ENCODE assay signal across 25 mouse cellular contexts in the genomic region with DNA sequence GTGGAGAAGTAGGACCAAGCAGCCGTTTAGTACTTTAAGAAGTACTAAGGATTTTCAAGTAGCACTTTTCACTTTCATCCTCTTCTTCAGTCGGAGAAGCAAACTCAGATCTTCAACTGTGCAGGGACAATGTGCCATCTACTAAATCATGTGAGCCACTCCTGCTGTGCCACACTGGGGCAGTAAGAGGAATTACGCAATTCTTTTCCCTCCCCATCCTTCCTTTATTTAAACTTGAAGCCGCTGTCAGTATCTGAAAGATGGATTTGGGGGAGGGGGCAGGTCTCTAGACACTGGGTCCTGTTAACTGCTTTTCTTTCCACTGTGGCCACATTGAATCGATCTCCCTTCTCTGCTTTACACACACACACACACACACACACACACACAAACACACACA. TPM values are rescaled to one million over a fixed set of nuclear protein-coding genes. Genes with fewer than 3 reads are reported as not detected.
A peak's percentile ranks its signal among the peaks of the same experiment; 100 is the strongest.
DNase-seq lines count a peak whose midpoint lies in the region; ATAC-seq lines count a peak whose summit lies in the region.
"Had no signal": no experiment of that assay in that cellular context is flagged by ENCODE, and none has a peak within 500 bp of the region (broad histone marks: within the 10 kb centered on the region; RNA-seq: fewer than 3 reads in every experiment).

No protein-coding gene starts in this region.

- H3K4me1 ChIP-seq in lung, embryonic 16.5 days (replicated peaks; ENCODE audit: control insufficient read depth, insufficient read depth, low read length) = peaks cover 13% of the 10 kb centered on the region
- H3K4me1 ChIP-seq: forebrain, embryonic 15.5 days; midbrain, embryonic 13.5 days had no signal

- H3K27me3 ChIP-seq in lung, embryonic 16.5 days (ENCODE audit: control insufficient read depth, insufficient read depth, low read depth, low read length) = no peaks in the 10 kb centered on the region
- H3K27me3 ChIP-seq: forebrain, embryonic 15.5 days; heart, embryonic 13.5 days; hindbrain, embryonic 13.5 days; midbrain, embryonic 13.5 days had no signal

- no peaks in the 10 kb centered on the region for H3K79me2 ChIP-seq in macrophage (ENCODE audit: inconsistent target)

- no peak overlapping the region for H3K9ac ChIP-seq in lung, embryonic 16.5 days (ENCODE audit: low read length)
- H3K9ac ChIP-seq: forebrain, embryonic 15.5 days; heart, embryonic 13.5 days; hindbrain, embryonic 13.5 days; midbrain, embryonic 13.5 days had no signal

- DNase-seq in lung, adult 18-20 months = peak; percentile 11 to 42
- DNase-seq in lung, postnatal 4 days = no peak
- DNase-seq in left cerebral cortex, adult 9 months (ENCODE audit: low spot score in 2 of 2) = no peak
- no peak for DNase-seq in adrenal gland, adult 8-10 months
- DNase-seq: adrenal gland, postnatal 10 days; cerebellum, adult 2 months; cerebellum, postnatal 36 days; gastrocnemius, postnatal 10 days; heart, adult 18-20 months; heart, postnatal 14 days; kidney, adult 11 months; kidney, postnatal 4 days; left cerebral cortex, postnatal 4 days; liver; retina, postnatal 1 day; right cerebral cortex, postnatal 25 days had no signal

- peak overlapping the region; percentile 22; the same call in 1 of the 2 replicates for H3K4me2 ChIP-seq in lung, embryonic 16.5 days (ENCODE audit: low read depth, low read length)
- H3K4me2 ChIP-seq: forebrain, embryonic 15.5 days; heart, embryonic 13.5 days; hindbrain, embryonic 13.5 days; midbrain, embryonic 13.5 days had no signal

- 16% methylated on average over 5 of the region's 5 CpGs for WGBS in lung, embryonic 16.5 days
- 19% methylated on average over 5 of the region's 5 CpGs for WGBS in macrophage (ENCODE audit: missing documents)

- H3K36me3 ChIP-seq in lung, embryonic 16.5 days (ENCODE audit: control insufficient read depth, insufficient read depth, low read length) = no peaks in the 10 kb centered on the region
- H3K36me3 ChIP-seq in macrophage (ENCODE audit: inconsistent target) = no peaks in the 10 kb centered on the region
- H3K36me3 ChIP-seq: forebrain, embryonic 15.5 days; heart, embryonic 13.5 days; hindbrain, embryonic 13.5 days; midbrain, embryonic 13.5 days had no signal

- no peak overlapping the region for H3K4me3 ChIP-seq in lung, embryonic 16.5 days (ENCODE audit: low read length)
- H3K4me3 ChIP-seq in macrophage (ENCODE audit: inconsistent target) = no peak overlapping the region
- H3K4me3 ChIP-seq: forebrain, embryonic 15.5 days; heart, embryonic 13.5 days; hindbrain, embryonic 13.5 days; midbrain, embryonic 13.5 days had no signal

- H3K27ac ChIP-seq in lung, embryonic 16.5 days (ENCODE audit: low read length) = peak overlapping the region; percentile 59
- H3K27ac ChIP-seq in macrophage = peak overlapping the region; percentile 46
- H3K27ac ChIP-seq: forebrain, embryonic 15.5 days; heart, embryonic 13.5 days; hindbrain, embryonic 13.5 days; midbrain, embryonic 13.5 days had no signal

- ATAC-seq in granulocyte monocyte progenitor cell, adult 5-6 weeks (replicated peaks; ENCODE audit: poor library complexity, severe bottlenecking) = peak; percentile 49
- ATAC-seq in lung, embryonic 16.5 days (ENCODE audit: low read depth) = peak; percentile 44
- ATAC-seq: activated CD4-positive, CD25-positive, alpha-beta regulatory T cell, adult 4 months; forebrain, embryonic 15.5 days; midbrain, embryonic 13.5 days had no signal

- no peaks in the 10 kb centered on the region for H3K9me3 ChIP-seq in lung, embryonic 16.5 days (ENCODE audit: control insufficient read depth, low read length)
- H3K9me3 ChIP-seq: forebrain, embryonic 15.5 days; heart, embryonic 13.5 days; hindbrain, embryonic 13.5 days; midbrain, embryonic 13.5 days had no signal

RNA-seq across cellular contexts. Expression of a gene that starts 27.6 kb away (rescaled TPM):
- not detected in 2 replicates for total RNA-seq in granulocyte monocyte progenitor cell, adult 5-6 weeks (2014; fragmentation: Nextera tagmentation)
- total RNA-seq in granulocyte monocyte progenitor cell, adult 5-6 weeks (2017) = not detected in 2 replicates
- polyA plus RNA-seq in lung, embryonic 16.5 days (2015; fragmentation: Nextera tagmentation; extraction: Ambion mirVana) = 34.5 and 34.9 TPM in 2 replicates
- total RNA-seq in macrophage (2018; cell fraction: chromatin; rRNA removed) = under 1 TPM in 4 of 26 experiments, not detected in 22; 0.13 to 0.20 (median 0.17) TPM
- total RNA-seq in macrophage (2018; cell fraction: cytosol; rRNA removed) = under 1 TPM in 15 of 26 experiments, not detected in 11; under 0.01 to 0.31 (median 0.07) TPM
- total RNA-seq in macrophage (2018; cell fraction: nucleus; rRNA removed) = 1 to 10 TPM in 1 of 26 experiments, not detected in 25; 1.2 TPM
- polyA plus RNA-seq in macrophage (2018) = 0.07 to 0.43 TPM (median 0.09 TPM) in 3 replicates
- total RNA-seq in adrenal gland, adult 8-10 months (2022) = 100 to 1,000 TPM in 2 of 4 experiments, 10 to 100 TPM in 2; 79.8 to 113 (median 100) TPM
- total RNA-seq: MEL had no signal

Comparison
In these comparisons a context has a peak if more than half of its experiments do, and no peak if none do; other contexts are left out.
1. DNase-seq: peak in lung, adult 18-20 months (2 of 2); none in lung, postnatal 4 days (0 of 2), left cerebral cortex, adult 9 months (0 of 2) and adrenal gland, adult 8-10 months (single experiment).
2. RNA of a gene that starts 27.6 kb away (total RNA-seq): 79.8 to 113 TPM in adrenal gland, adult 8-10 months; not detected in granulocyte monocyte progenitor cell, adult 5-6 weeks; every median in the first group is over 10 times any median in the second.